Mouse (Mus musculus): ENCODE measurements around the gene Slc22a3. TPM values are rescaled to one million over a fixed set of nuclear protein-coding genes. Genes with fewer than 3 reads are reported as not detected.

Slc22a3 gene
- polyA plus RNA-seq, 1 experiment from 2014 or later: 2.3 TPM

- no peak overlapping the region for H3K4me2 ChIP-seq (ENCODE audit: low read length)
- H3K4me3 ChIP-seq (ENCODE audit: low read depth, low read length): no peak overlapping the region
- H3K27me3 ChIP-seq (ENCODE audit: control insufficient read depth, insufficient read depth, low read depth, low read length): no peaks in the 10 kb centered on the region
- WGBS: 94% methylated on average over 3 of the region's 3 CpGs
- H3K9ac ChIP-seq (ENCODE audit: low read depth, low read length): no peak overlapping the region
- no peaks in the 10 kb centered on the region for H3K36me3 ChIP-seq (ENCODE audit: control insufficient read depth, insufficient read depth, low read length)
- H3K9me3 ChIP-seq (replicated peaks; ENCODE audit: control insufficient read depth, low read length, poor library complexity, severe bottlenecking): no peaks in the 10 kb centered on the region
- no peak overlapping the region for H3K27ac ChIP-seq (ENCODE audit: low read length)
- no peak for ATAC-seq
- H3K4me1 ChIP-seq (ENCODE audit: control insufficient read depth, insufficient read depth, low read length): no peaks in the 10 kb centered on the region
Measured at GRCm38 (mm10) chr17:12485657-12486056, 21.8 kb downstream of the Slc22a3 start.

DNA sequence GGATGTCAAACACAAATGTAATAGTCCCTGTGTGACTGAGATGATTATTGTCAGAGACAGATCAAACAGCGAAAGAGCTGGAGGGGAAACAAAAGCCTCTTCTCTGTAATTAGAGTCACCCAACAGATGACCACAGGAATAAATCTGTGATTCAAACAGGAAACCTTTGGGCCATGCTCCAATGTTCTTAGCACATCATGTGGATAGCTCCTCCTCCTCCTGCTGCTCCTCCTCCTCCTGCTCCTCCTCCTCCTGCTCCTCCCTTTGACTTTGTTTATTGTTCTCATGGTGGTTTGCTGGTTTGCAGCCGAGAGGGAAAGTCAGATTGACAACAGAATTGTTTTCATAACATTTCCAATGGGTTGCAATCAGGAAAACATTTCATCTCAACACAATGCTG is 28.1 kb downstream of the Slc22a3 start:
- Histone ChIP-seq H3K27ac (ENCODE audit: low read length) (no peak overlapping the region), H3K9me3 (replicated peaks; ENCODE audit: control insufficient read depth, low read length, poor library complexity, severe bottlenecking) (no peaks in the 10 kb centered on the region), H3K4me2 (ENCODE audit: low read length) (no peak overlapping the region), H3K9ac (ENCODE audit: low read depth, low read length) (no peak overlapping the region), H3K27me3 (ENCODE audit: control insufficient read depth, insufficient read depth, low read depth, low read length) (no peaks in the 10 kb centered on the region), H3K4me3 (ENCODE audit: low read depth, low read length) (no peak overlapping the region), H3K36me3 (ENCODE audit: control insufficient read depth, insufficient read depth, low read length) (no peaks in the 10 kb centered on the region), H3K4me1 (ENCODE audit: control insufficient read depth, insufficient read depth, low read length) (no peaks in the 10 kb centered on the region)
- WGBS: 32% methylated on average over 2 of the region's 2 CpGs
- ATAC-seq: no peak

DNA sequence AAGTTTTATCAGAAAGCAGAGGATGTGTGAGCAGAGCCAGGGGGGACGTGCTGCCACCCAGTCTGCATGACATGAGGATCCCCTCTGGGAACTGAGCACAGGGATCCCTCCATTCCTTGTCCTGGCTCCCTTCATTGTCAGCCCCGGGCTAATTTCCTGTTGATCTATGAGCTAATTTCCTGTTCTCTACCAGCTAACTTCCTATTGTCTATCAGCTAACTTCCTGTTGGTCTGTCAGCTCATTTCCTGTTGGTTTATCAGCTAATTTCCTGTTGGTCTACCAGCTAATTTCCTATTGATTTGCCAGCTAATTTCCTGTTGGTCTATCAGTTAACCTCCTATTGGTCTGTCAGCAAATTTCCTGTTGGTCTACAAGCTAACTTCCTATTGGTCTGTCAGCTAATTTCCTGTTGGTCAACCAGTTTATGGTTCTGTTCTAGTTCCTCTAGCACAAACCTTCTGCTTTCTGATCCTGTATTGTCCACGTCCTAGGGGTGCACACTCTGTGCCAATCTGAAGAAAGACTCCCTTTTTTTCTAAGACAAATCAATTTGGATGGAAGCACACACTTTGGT is 32.9 kb downstream of the Slc22a3 start:
- H3K4me3 ChIP-seq (ENCODE audit: low read depth, low read length): no peak overlapping the region
- H3K27me3 ChIP-seq (ENCODE audit: control insufficient read depth, insufficient read depth, low read depth, low read length): no peaks in the 10 kb centered on the region
- no peak overlapping the region for H3K9ac ChIP-seq (ENCODE audit: low read depth, low read length)
- no peaks in the 10 kb centered on the region for H3K9me3 ChIP-seq (replicated peaks; ENCODE audit: control insufficient read depth, low read length, poor library complexity, severe bottlenecking)
- H3K27ac ChIP-seq (ENCODE audit: low read length): no peak overlapping the region
- no peak overlapping the region for H3K4me2 ChIP-seq (ENCODE audit: low read length)
- no peak for ATAC-seq
- H3K36me3 ChIP-seq (ENCODE audit: control insufficient read depth, insufficient read depth, low read length): no peaks in the 10 kb centered on the region
- 88% methylated on average over 3 of the region's 3 CpGs for WGBS
- H3K4me1 ChIP-seq (ENCODE audit: control insufficient read depth, insufficient read depth, low read length): no peaks in the 10 kb centered on the region

DNA sequence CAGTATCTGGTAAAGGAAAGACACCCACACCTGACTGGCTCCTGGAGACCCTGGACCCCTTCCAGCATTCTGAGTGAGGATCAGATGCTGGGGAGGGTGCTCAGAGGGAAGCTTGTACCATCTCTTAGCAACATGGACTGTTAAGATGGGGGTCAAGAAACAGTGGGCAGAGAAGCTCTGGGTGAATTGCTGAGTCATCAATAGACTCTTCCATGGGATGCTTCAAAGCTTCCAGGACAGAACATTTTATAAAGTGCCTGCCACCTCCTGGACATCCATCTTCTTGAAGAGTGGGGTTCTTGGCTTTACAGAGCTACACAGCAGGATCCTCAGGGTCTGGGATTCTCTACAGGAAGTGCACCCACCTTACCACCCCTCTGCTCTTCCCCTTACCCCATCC is 35.0 kb downstream of the Slc22a3 start:
- ATAC-seq: no peak

DNA sequence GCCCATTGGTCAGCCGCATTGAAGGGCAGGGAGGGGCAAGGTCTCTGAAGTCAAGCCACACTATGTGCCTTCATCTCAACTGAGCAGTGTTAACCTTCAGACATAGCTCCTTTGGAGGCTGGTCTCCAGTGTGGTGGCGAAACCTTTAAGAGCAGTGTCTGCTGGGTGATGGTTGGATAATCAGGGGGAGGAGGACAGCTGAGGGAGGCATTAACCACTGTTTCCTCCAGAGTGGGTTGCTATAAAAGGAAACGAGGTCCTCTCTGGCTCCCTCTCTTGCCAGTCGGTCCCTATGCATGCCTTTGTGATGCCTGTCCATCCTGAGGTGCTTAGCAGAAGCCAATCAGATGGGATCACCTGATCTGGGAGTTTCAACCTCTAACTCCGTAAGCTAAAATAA is 38.8 kb downstream of the Slc22a3 start:
- Histone ChIP-seq H3K4me2 (ENCODE audit: low read length) (no peak overlapping the region), H3K4me1 (ENCODE audit: control insufficient read depth, insufficient read depth, low read length) (no peaks in the 10 kb centered on the region), H3K9me3 (replicated peaks; ENCODE audit: control insufficient read depth, low read length, poor library complexity, severe bottlenecking) (no peaks in the 10 kb centered on the region), H3K4me3 (ENCODE audit: low read depth, low read length) (no peak overlapping the region), H3K36me3 (ENCODE audit: control insufficient read depth, insufficient read depth, low read length) (no peaks in the 10 kb centered on the region), H3K9ac (ENCODE audit: low read depth, low read length) (no peak overlapping the region), H3K27me3 (ENCODE audit: control insufficient read depth, insufficient read depth, low read depth, low read length) (no peaks in the 10 kb centered on the region), H3K27ac (ENCODE audit: low read length) (no peak overlapping the region)
- WGBS: 77% methylated on average over 5 of the region's 5 CpGs
- ATAC-seq: no peak

More for the DNA sequence above, 35.0 kb downstream of the Slc22a3 start:
- H3K27ac ChIP-seq (ENCODE audit: low read length): no peak overlapping the region
- H3K36me3 ChIP-seq (ENCODE audit: control insufficient read depth, insufficient read depth, low read length): no peaks in the 10 kb centered on the region
- H3K4me3 ChIP-seq (ENCODE audit: low read depth, low read length): no peak overlapping the region
- H3K4me2 ChIP-seq (ENCODE audit: low read length): no peak overlapping the region
- no peaks in the 10 kb centered on the region for H3K4me1 ChIP-seq (ENCODE audit: control insufficient read depth, insufficient read depth, low read length)
- H3K9me3 ChIP-seq (replicated peaks; ENCODE audit: control insufficient read depth, low read length, poor library complexity, severe bottlenecking): no peaks in the 10 kb centered on the region
- H3K27me3 ChIP-seq (ENCODE audit: control insufficient read depth, insufficient read depth, low read depth, low read length): no peaks in the 10 kb centered on the region
- no peak overlapping the region for H3K9ac ChIP-seq (ENCODE audit: low read depth, low read length)

- 78% methylated on average over 3 of the region's 3 CpGs for WGBS
- no peaks in the 10 kb centered on the region for H3K36me3 ChIP-seq (ENCODE audit: control insufficient read depth, insufficient read depth, low read length)
- no peak overlapping the region for H3K4me2 ChIP-seq (ENCODE audit: low read length)
- H3K4me1 ChIP-seq (ENCODE audit: control insufficient read depth, insufficient read depth, low read length): no peaks in the 10 kb centered on the region
- no peak overlapping the region for H3K27ac ChIP-seq (ENCODE audit: low read length)
- no peaks in the 10 kb centered on the region for H3K9me3 ChIP-seq (replicated peaks; ENCODE audit: control insufficient read depth, low read length, poor library complexity, severe bottlenecking)
- no peak overlapping the region for H3K4me3 ChIP-seq (ENCODE audit: low read depth, low read length)
- H3K27me3 ChIP-seq (ENCODE audit: control insufficient read depth, insufficient read depth, low read depth, low read length): no peaks in the 10 kb centered on the region
- ATAC-seq: no peak
- H3K9ac ChIP-seq (ENCODE audit: low read depth, low read length): no peak overlapping the region
Measured at GRCm38 (mm10) chr17:12467642-12468041, 39.9 kb downstream of the Slc22a3 start.

- Histone ChIP-seq H3K9ac (ENCODE audit: low read depth, low read length) (no peak overlapping the region), H3K4me1 (ENCODE audit: control insufficient read depth, insufficient read depth, low read length) (no peaks in the 10 kb centered on the region), H3K27me3 (ENCODE audit: control insufficient read depth, insufficient read depth, low read depth, low read length) (no peaks in the 10 kb centered on the region), H3K4me2 (ENCODE audit: low read length) (no peak overlapping the region), H3K36me3 (ENCODE audit: control insufficient read depth, insufficient read depth, low read length) (no peaks in the 10 kb centered on the region), H3K9me3 (replicated peaks; ENCODE audit: control insufficient read depth, low read length, poor library complexity, severe bottlenecking) (no peaks in the 10 kb centered on the region), H3K27ac (ENCODE audit: low read length) (no peak overlapping the region), H3K4me3 (ENCODE audit: low read depth, low read length) (no peak overlapping the region)
- WGBS: 84% methylated on average over 4 of the region's 4 CpGs
- ATAC-seq: no peak
Measured at GRCm38 (mm10) chr17:12466501-12467000, 41.0 kb downstream of the Slc22a3 start.

DNA sequence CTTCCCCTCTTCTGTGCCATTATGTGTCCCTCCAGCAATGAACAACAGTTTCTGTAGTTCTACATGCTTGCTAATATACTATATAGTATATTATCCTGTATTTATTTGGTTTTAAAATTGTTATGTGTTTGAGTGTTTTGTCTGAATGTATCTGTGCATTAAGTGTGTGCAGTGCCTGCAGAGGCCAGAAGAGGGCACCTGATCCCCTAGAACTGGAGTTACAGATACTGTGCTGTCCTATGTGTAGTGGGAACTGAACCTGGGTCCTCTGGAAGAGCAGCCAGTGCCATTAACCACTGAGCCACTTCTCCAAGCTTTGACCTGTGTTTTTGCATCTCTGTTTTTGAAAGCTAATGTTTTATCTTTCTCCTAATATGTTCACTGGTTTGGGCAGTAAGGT is 46.3 kb downstream of the Slc22a3 start:
- no peak overlapping the region for H3K4me3 ChIP-seq (ENCODE audit: low read depth, low read length)
- no peaks in the 10 kb centered on the region for H3K36me3 ChIP-seq (ENCODE audit: control insufficient read depth, insufficient read depth, low read length)
- H3K9me3 ChIP-seq (replicated peaks; ENCODE audit: control insufficient read depth, low read length, poor library complexity, severe bottlenecking): no peaks in the 10 kb centered on the region
- H3K9ac ChIP-seq (ENCODE audit: low read depth, low read length): no peak overlapping the region
- no peak overlapping the region for H3K27ac ChIP-seq (ENCODE audit: low read length)
- no peak for ATAC-seq
- no peaks in the 10 kb centered on the region for H3K4me1 ChIP-seq (ENCODE audit: control insufficient read depth, insufficient read depth, low read length)
- H3K27me3 ChIP-seq (ENCODE audit: control insufficient read depth, insufficient read depth, low read depth, low read length): no peaks in the 10 kb centered on the region
- no peak overlapping the region for H3K4me2 ChIP-seq (ENCODE audit: low read length)

DNA sequence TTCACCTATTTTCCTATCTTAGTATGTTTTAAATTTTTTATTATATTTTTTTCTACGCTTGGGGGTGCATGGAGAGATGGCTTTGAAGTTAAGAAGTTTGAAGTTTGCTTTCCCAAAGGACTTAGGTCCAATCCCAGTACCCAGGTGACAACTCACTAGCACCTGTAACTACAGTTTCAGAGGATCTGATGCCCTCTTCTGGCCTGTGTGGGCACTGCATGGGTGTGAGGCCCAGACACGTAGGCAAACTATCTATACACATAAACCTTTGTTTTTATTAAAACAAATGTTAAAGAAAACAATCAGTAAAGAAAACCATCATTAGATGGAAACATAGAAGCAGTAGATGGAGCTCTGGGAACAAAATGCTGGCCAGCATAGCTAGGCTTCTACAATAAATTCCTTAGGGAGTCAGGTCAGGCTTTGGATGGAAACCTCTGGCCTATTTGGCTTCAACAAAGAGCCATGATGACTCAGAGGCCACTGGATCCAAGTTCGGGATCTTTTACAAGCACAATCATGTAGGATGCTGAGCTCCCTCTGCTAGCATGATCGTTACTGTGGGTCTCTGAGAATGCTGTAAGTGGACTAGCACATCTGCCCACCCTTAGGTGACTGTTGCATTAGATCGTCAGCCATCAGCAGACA is 52.2 kb downstream of the Slc22a3 start:
- Histone ChIP-seq H3K4me1 (ENCODE audit: control insufficient read depth, insufficient read depth, low read length) (peaks cover 3% of the 10 kb centered on the region; the same call in 1 of the 2 replicates), H3K27ac (ENCODE audit: low read length) (no peak overlapping the region), H3K9me3 (replicated peaks; ENCODE audit: control insufficient read depth, low read length, poor library complexity, severe bottlenecking) (no peaks in the 10 kb centered on the region), H3K9ac (ENCODE audit: low read depth, low read length) (no peak overlapping the region), H3K4me3 (ENCODE audit: low read depth, low read length) (no peak overlapping the region), H3K4me2 (ENCODE audit: low read length) (no peak overlapping the region), H3K36me3 (ENCODE audit: control insufficient read depth, insufficient read depth, low read length) (no peaks in the 10 kb centered on the region), H3K27me3 (ENCODE audit: control insufficient read depth, insufficient read depth, low read depth, low read length) (no peaks in the 10 kb centered on the region)
- 84% methylated on average over 5 of the region's 5 CpGs for WGBS
- no peak for ATAC-seq
